Mouse (Mus musculus): ENCODE results near the gene Gper1.
A peak's percentile ranks its signal among the peaks of the same experiment; 100 is the strongest.

The Gper1 gene

GRCm38 (mm10) chr5:139423026-139423865 lies at the start of gene Gper1:
TSS of gene Gper1 (plus strand) at chr5:139423151.
- DNase-seq (ENCODE audit: low read depth) = no peak

- peak; percentile 11 for DNase-seq (ENCODE audit: low read depth)
Measured at GRCm38 (mm10) chr5:139373889-139374444, 49.0 kb upstream of the Gper1 start.

- no peak for DNase-seq (ENCODE audit: low read depth)
Measured at GRCm38 (mm10) chr5:139374841-139375240, 48.1 kb upstream of the Gper1 start.

GRCm38 (mm10) chr5:139377468-139378270 lies 45.3 kb upstream of the Gper1 start, which contains the start of gene Gpr146:
TSS of gene Gpr146 (plus strand) at chr5:139377697.
- DNase-seq (ENCODE audit: low read depth) = peak; percentile 80

- DNase-seq (ENCODE audit: low read depth) = no peak
Measured at GRCm38 (mm10) chr5:139378271-139378556, 44.7 kb upstream of the Gper1 start.

GRCm38 (mm10) chr5:139378986-139379629 lies 43.8 kb upstream of the Gper1 start:
- DNase-seq (ENCODE audit: low read depth) = peak; percentile 38

GRCm38 (mm10) chr5:139379771-139380384 lies 43.1 kb upstream of the Gper1 start:
- DNase-seq (ENCODE audit: low read depth) = peak; percentile 53

- peak; percentile 75 for DNase-seq (ENCODE audit: low read depth)
Measured at GRCm38 (mm10) chr5:139380385-139381248, 42.3 kb upstream of the Gper1 start.

- DNase-seq (ENCODE audit: low read depth) = peak; percentile 91
Measured at GRCm38 (mm10) chr5:139381586-139382513, 41.1 kb upstream of the Gper1 start.

- DNase-seq (ENCODE audit: low read depth) = peak; percentile 93
Measured at GRCm38 (mm10) chr5:139382760-139383159, 40.2 kb upstream of the Gper1 start.

- DNase-seq (ENCODE audit: low read depth) = no peak
Measured at GRCm38 (mm10) chr5:139383234-139383633, 39.7 kb upstream of the Gper1 start.

GRCm38 (mm10) chr5:139384531-139384930 lies 38.4 kb upstream of the Gper1 start:
- DNase-seq (ENCODE audit: low read depth) = peak; percentile 65

GRCm38 (mm10) chr5:139386047-139386446 lies 36.9 kb upstream of the Gper1 start:
- no peak for DNase-seq (ENCODE audit: low read depth)

- peak; percentile 9 for DNase-seq (ENCODE audit: low read depth)
Measured at GRCm38 (mm10) chr5:139387329-139388194, 35.4 kb upstream of the Gper1 start.

- peak; percentile 8 for DNase-seq (ENCODE audit: low read depth)
Measured at GRCm38 (mm10) chr5:139388195-139388570, 34.8 kb upstream of the Gper1 start.

GRCm38 (mm10) chr5:139388694-139389675 lies 34.0 kb upstream of the Gper1 start:
- peak; percentile 48 for DNase-seq (ENCODE audit: low read depth)

- peak; percentile 34 for DNase-seq (ENCODE audit: low read depth)
Measured at GRCm38 (mm10) chr5:139389676-139390061, 33.3 kb upstream of the Gper1 start.

Data from naive thymus-derived CD4-positive, alpha-beta T cell, adult 2 months (primary cell).